Mouse (Mus musculus): ENCODE data around the gene Gimap4.

DNA sequence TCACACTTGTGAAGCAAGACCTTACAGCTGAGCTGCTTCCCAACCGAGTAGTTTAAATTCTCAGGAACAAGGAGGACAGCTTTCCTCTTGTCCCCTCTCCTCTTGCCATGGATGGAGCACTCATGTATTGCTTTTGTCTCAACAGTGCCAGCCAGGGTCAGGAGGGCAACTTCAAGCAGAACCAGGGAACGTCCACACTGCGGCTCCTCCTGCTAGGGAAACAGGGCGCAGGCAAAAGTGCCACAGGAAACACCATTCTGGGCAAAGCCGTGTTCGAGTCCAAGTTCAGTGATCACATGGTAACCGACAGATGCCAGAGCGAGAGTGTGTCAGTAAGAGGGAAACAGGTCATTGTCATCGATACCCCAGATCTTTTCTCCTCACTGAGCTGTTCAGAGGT is 34.3 kb upstream of the Gimap4 start:
- TF ChIP-seq CTCF (IDR thresholded peaks at IDR 0.05; ENCODE audit: low read depth, low read length) (no peak), POLR2A (IDR thresholded peaks at IDR 0.05; ENCODE audit: extremely low read depth, insufficient read depth, low read length) (no peak)
